Mouse (Mus musculus) forebrain, postnatal 0 days (tissue): Measurements from ENCODE around the gene BC049352. TPM values are rescaled to one million over a fixed set of nuclear protein-coding genes. Genes with fewer than 3 reads are reported as not detected.

ENCODE experiments used
- ATAC-seq: fragments of 200-750 bp; cut with Nextera tagmentation; 2 replicates; pipeline ENCODE4 v1.8.0; 2017; ENCODE audit warnings: mild to moderate bottlenecking, moderate library complexity
- DNase-seq: peaks from one replicate; pipeline ENCODE4 v3.0.0-alpha.2; 2015
- H3K27ac ChIP-seq: fragments of 300-500 bp; sonication (generic); 2 replicates; pipeline ENCODE4 v1.5.1; 2014; ENCODE audit warnings: low read depth, mild to moderate bottlenecking, antibody characterized with exemption, low read length, moderate library complexity, mixed read lengths
- H3K27me3 ChIP-seq: fragments of 300-500 bp; sonication (generic); 2 replicates; pipeline ENCODE4 v1.6.1; 2014; ENCODE audit warnings: mild to moderate bottlenecking, low read length, mixed read lengths; ENCODE audit not compliant: insufficient read depth
- H3K36me3 ChIP-seq: fragments of 300-500 bp; sonication (generic); 2 replicates; pipeline ENCODE4 v1.6.1; 2014; ENCODE audit warnings: mild to moderate bottlenecking, moderate library complexity; ENCODE audit not compliant: insufficient read depth
- H3K4me1 ChIP-seq: fragments of 300-500 bp; sonication (generic); 2 replicates; pipeline ENCODE4 v1.6.1; 2014; ENCODE audit warnings: antibody characterized with exemption; ENCODE audit not compliant: insufficient read depth
- H3K4me2 ChIP-seq: fragments of 300-500 bp; sonication (generic); 2 replicates; pipeline ENCODE4 v1.6.1; 2014; ENCODE audit warnings: low read depth, mild to moderate bottlenecking, moderate library complexity
- H3K4me3 ChIP-seq: fragments of 300-500 bp; sonication (generic); 2 replicates; pipeline ENCODE4 v1.5.1; 2014; ENCODE audit warnings: low read depth, low read length, mixed read lengths
- H3K9ac ChIP-seq: fragments of 300-500 bp; sonication (generic); 2 replicates; pipeline ENCODE4 v1.6.1; 2014; ENCODE audit warnings: mild to moderate bottlenecking
- H3K9me3 ChIP-seq: fragments of 300-500 bp; sonication (generic); 2 replicates; pipeline ENCODE4 v1.6.1; 2016; ENCODE audit warnings: low read length
- CTCF ChIP-seq: sonication (generic); IDR thresholded peaks from 2 replicates; pipeline ENCODE4 v1.5.1; 2016; ENCODE audit warnings: antibody characterized with exemption, control low read depth, low read depth
- WGBS: fragments of 180-500 bp; shearing (Covaris S2); extraction: QIAGEN DNeasy Blood & Tissue Kit; methylation state at CpG from one replicate; pipeline ENCODE4 v1.1.7; 2014; 5-methylcytosine and 5-hydroxymethylcytosine counted together
- microRNA-seq, 2 experiments: library from miRNA; unstranded; fragments of <30 nt; microRNA quantifications; one replicate each; pipeline ENCODE4; 2016
- polyA plus RNA-seq: library from polyadenylated mRNA; unstranded; fragments of >200 nt; fragmentation: Nextera tagmentation; extraction: Ambion mirVana; gene quantifications from 2 replicates; pipeline ENCODE4 v1.2.1, GENCODE M21; 2015
- total RNA-seq: library from RNA; depleted of rRNA; stranded (reverse); fragments of >200 nt; gene quantifications from 2 replicates; pipeline ENCODE4 v1.2.3, GENCODE M21; 2014; rRNA removed

BC049352 gene
- total and polyA plus RNA-seq, 2 experiments from 2014 or later, result 0.28 to 0.38 TPM

- 70% methylated on average over 10 of the region's 10 CpGs for WGBS
- TF ChIP-seq CTCF, result no peak
Observed at GRCm38 (mm10) chr9:45294210-45295011, 112.6 kb downstream of the BC049352 start.

GRCm38 (mm10) chr9:45299231-45300006, 117.6 kb downstream of the BC049352 start:
- no peak overlapping the region for H3K27ac ChIP-seq
- DNase-seq, result peak; percentile 33
- 85% methylated on average over 11 of the region's 11 CpGs for WGBS

More at GRCm38 (mm10) chr9:45294210-45295011, 112.6 kb downstream of the BC049352 start:
- H3K27me3 ChIP-seq, result no peaks in the 10 kb centered on the region
- no peak overlapping the region for H3K27ac ChIP-seq
- H3K4me3 ChIP-seq, result no peak overlapping the region
- no peaks in the 10 kb centered on the region for H3K36me3 ChIP-seq
- no peak for ATAC-seq
- no peaks in the 10 kb centered on the region for H3K9me3 ChIP-seq
- no peaks in the 10 kb centered on the region for H3K4me1 ChIP-seq
- H3K9ac ChIP-seq, result no peak overlapping the region
- no peak for DNase-seq
- H3K4me2 ChIP-seq, result no peak overlapping the region

More at GRCm38 (mm10) chr9:45299231-45300006, 117.6 kb downstream of the BC049352 start:
- H3K4me2 ChIP-seq, result no peak overlapping the region
- H3K4me1 ChIP-seq, result no peaks in the 10 kb centered on the region
- TF ChIP-seq CTCF, result peak; percentile 70
- H3K9ac ChIP-seq, result no peak overlapping the region
- H3K36me3 ChIP-seq, result no peaks in the 10 kb centered on the region
- no peak overlapping the region for H3K4me3 ChIP-seq
- no peaks in the 10 kb centered on the region for H3K27me3 ChIP-seq
- H3K9me3 ChIP-seq, result no peaks in the 10 kb centered on the region
- ATAC-seq, result no peak

Small RNAs within 50 kb of the gene (microRNA-seq; reads per million reads assigned to microRNA genes)
- 0 reads per million in 2 experiments for gene Mir7086

Other genes starting within 250 kb of the BC049352 start
- 40.9 and 51.5 TPM in 2 replicates for gene Ube4a, start 216.4 kb upstream of the BC049352 start, total RNA-seq
- 22.6 and 28.9 TPM in 2 replicates for gene Ube4a, start 216.4 kb upstream of the BC049352 start, polyA plus RNA-seq
- gene Cd3g, start 201.6 kb upstream of the BC049352 start, total RNA-seq, result not detected in 2 replicates
- not detected in 2 replicates for gene Cd3g, start 201.6 kb upstream of the BC049352 start, polyA plus RNA-seq
- not detected in 2 replicates for gene Cd3d, start 200.2 kb upstream of the BC049352 start, total RNA-seq
- gene Cd3d, start 200.2 kb upstream of the BC049352 start, polyA plus RNA-seq, result not detected in 2 replicates
- gene Cd3e, start 172.4 kb upstream of the BC049352 start, total RNA-seq, result not detected in 2 replicates
- gene Cd3e, start 172.4 kb upstream of the BC049352 start, polyA plus RNA-seq, result 0.19 TPM in 1 of 2 replicates, not detected in the other
- gene Mpzl2, start 142.2 kb upstream of the BC049352 start, total RNA-seq, result 2.2 and 4.6 TPM in 2 replicates
- gene Mpzl2, start 142.2 kb upstream of the BC049352 start, polyA plus RNA-seq, result 2.0 and 2.3 TPM in 2 replicates
- 1.8 and 3.7 TPM in 2 replicates for gene Mpzl3, start 126.8 kb upstream of the BC049352 start, total RNA-seq
- 0.62 and 1.1 TPM in 2 replicates for gene Mpzl3, start 126.8 kb upstream of the BC049352 start, polyA plus RNA-seq
- gene Jaml, start 102.8 kb upstream of the BC049352 start, total RNA-seq, result 0.23 TPM in 1 of 2 replicates, not detected in the other
- gene Jaml, start 102.8 kb upstream of the BC049352 start, polyA plus RNA-seq, result 0.16 and 0.19 TPM in 2 replicates
- gene Scn2b, start 64.2 kb upstream of the BC049352 start, total RNA-seq, result 8.6 and 11.5 TPM in 2 replicates
- gene Scn2b, start 64.2 kb upstream of the BC049352 start, polyA plus RNA-seq, result 3.6 and 5.4 TPM in 2 replicates
- gene Scn4b, start 43.6 kb upstream of the BC049352 start, total RNA-seq, result 0.43 and 0.69 TPM in 2 replicates
- 0.36 and 0.59 TPM in 2 replicates for gene Scn4b, start 43.6 kb upstream of the BC049352 start, polyA plus RNA-seq
- gene Tmprss4, start 22.1 kb downstream of the BC049352 start, total RNA-seq, result not detected in 2 replicates
- gene Tmprss4, start 22.1 kb downstream of the BC049352 start, polyA plus RNA-seq, result not detected in 2 replicates
- 1.4 and 1.6 TPM in 2 replicates for gene Il10ra, start 87.1 kb downstream of the BC049352 start, total RNA-seq
- gene Il10ra, start 87.1 kb downstream of the BC049352 start, polyA plus RNA-seq, result 0.46 and 0.48 TPM in 2 replicates
- not detected in 2 replicates for gene Tmprss13, start 137.1 kb downstream of the BC049352 start, total RNA-seq
- gene Tmprss13, start 137.1 kb downstream of the BC049352 start, polyA plus RNA-seq, result 0.05 TPM in 1 of 2 replicates, not detected in the other
- 412 and 499 TPM in 2 replicates for gene Fxyd6, start 188.2 kb downstream of the BC049352 start, total RNA-seq
- gene Fxyd6, start 188.2 kb downstream of the BC049352 start, polyA plus RNA-seq, result 739 and 836 TPM in 2 replicates
- 22.6 and 22.7 TPM in 2 replicates for gene Fxyd2, start 217.7 kb downstream of the BC049352 start, total RNA-seq
- 15.9 and 16.6 TPM in 2 replicates for gene Fxyd2, start 217.7 kb downstream of the BC049352 start, polyA plus RNA-seq
- gene Dscaml1, start 244.6 kb downstream of the BC049352 start, total RNA-seq, result 28.9 and 42.6 TPM in 2 replicates
- gene Dscaml1, start 244.6 kb downstream of the BC049352 start, polyA plus RNA-seq, result 13.4 and 19.6 TPM in 2 replicates